Mouse (Mus musculus) forebrain, embryonic 11.5 days (tissue): ENCODE results near the gene Vapb. TPM values are rescaled to one million over a fixed set of nuclear protein-coding genes. Genes with fewer than 3 reads are reported as not detected.
A peak's percentile ranks its signal among the peaks of the same experiment; 100 is the strongest.

Experiments
- ATAC-seq: fragments of 200-750 bp; cut with Nextera tagmentation; replicated peaks from 2 replicates; pipeline ENCODE4 v1.8.0; 2017; ENCODE audit warnings: moderate TSS enrichment; ENCODE audit not compliant: low FRiP score
- DNase-seq: peaks from one replicate; pipeline ENCODE4 v3.0.0-alpha.2; 2017; ENCODE audit warnings: low spot score
- H3K27ac ChIP-seq: fragments of 300-500 bp; sonication (generic); 2 replicates; pipeline ENCODE4 v1.5.1; 2014; ENCODE audit warnings: low read depth, low read length
- H3K27me3 ChIP-seq: fragments of 300-500 bp; sonication (generic); 2 replicates; pipeline ENCODE4 v1.6.1; 2014; ENCODE audit warnings: mild to moderate bottlenecking, low read length, mixed read lengths; ENCODE audit not compliant: control insufficient read depth, insufficient read depth
- H3K36me3 ChIP-seq: fragments of 300-500 bp; sonication (generic); 2 replicates; pipeline ENCODE4 v1.6.1; 2014; ENCODE audit warnings: mild to moderate bottlenecking, low read length, moderate library complexity, mixed read lengths; ENCODE audit not compliant: control insufficient read depth, insufficient read depth
- H3K4me1 ChIP-seq: fragments of 300-500 bp; sonication (generic); replicated peaks from 2 replicates; pipeline ENCODE4 v1.6.1; 2014; ENCODE audit warnings: low read length, mixed read lengths; ENCODE audit not compliant: control insufficient read depth, insufficient read depth
- H3K4me2 ChIP-seq: fragments of 300-500 bp; sonication (generic); 2 replicates; pipeline ENCODE4 v1.6.1; 2014; ENCODE audit warnings: low read depth, mild to moderate bottlenecking, low read length, moderate library complexity, mixed read lengths; ENCODE audit not compliant: severe bottlenecking
- H3K4me3 ChIP-seq: fragments of 300-500 bp; sonication (generic); 2 replicates; pipeline ENCODE4 v1.5.1; 2014; ENCODE audit warnings: low read depth, low read length
- H3K9ac ChIP-seq: fragments of 300-500 bp; sonication (generic); 2 replicates; pipeline ENCODE4 v1.6.1; 2014; ENCODE audit warnings: low read length
- H3K9me3 ChIP-seq: fragments of 300-500 bp; sonication (generic); 2 replicates; pipeline ENCODE4 v1.6.1; 2016; ENCODE audit warnings: low read length, mixed read lengths; ENCODE audit not compliant: control insufficient read depth
- WGBS: fragments of 180-500 bp; shearing (Covaris S2); extraction: QIAGEN DNeasy Blood & Tissue Kit; methylation state at CpG from one replicate; pipeline ENCODE4 v1.1.7; 2014; 5-methylcytosine and 5-hydroxymethylcytosine counted together
- polyA plus RNA-seq: library from polyadenylated mRNA; unstranded; fragments of >200 nt; fragmentation: Nextera tagmentation; extraction: Ambion mirVana; gene quantifications from 2 replicates; pipeline ENCODE4 v1.2.1, GENCODE M21; 2014

The Vapb gene
- polyA plus RNA-seq, 1 experiment from 2014 or later = 11.5 TPM

- WGBS = 85% methylated on average over 7 of the region's 7 CpGs
- Histone ChIP-seq H3K27me3 (no peaks in the 10 kb centered on the region), H3K4me3 (no peak overlapping the region), H3K36me3 (no peaks in the 10 kb centered on the region), H3K27ac (no peak overlapping the region), H3K4me2 (no peak overlapping the region), H3K9me3 (no peaks in the 10 kb centered on the region; the same call in 1 of the 2 replicates), H3K9ac (no peak overlapping the region), H3K4me1 (no peaks in the 10 kb centered on the region; the same call in 1 of the 2 replicates)
- ATAC-seq (no peak), DNase-seq (no peak)
Measured at GRCm38 (mm10) chr2:173744070-173744815, 6.9 kb downstream of the Vapb start.

GRCm38 (mm10) chr2:173748961-173749659 is 11.8 kb downstream of the Vapb start:
- Histone ChIP-seq H3K9ac (no peak overlapping the region), H3K4me2 (no peak overlapping the region), H3K36me3 (no peaks in the 10 kb centered on the region), H3K4me3 (no peak overlapping the region), H3K27ac (no peak overlapping the region), H3K4me1 (no peaks in the 10 kb centered on the region), H3K9me3 (no peaks in the 10 kb centered on the region; the same call in 1 of the 2 replicates), H3K27me3 (no peaks in the 10 kb centered on the region)
- WGBS = 93% methylated on average over 2 of the region's 2 CpGs
- ATAC-seq (no peak), DNase-seq (no peak)

GRCm38 (mm10) chr2:173755433-173756144 is 18.3 kb downstream of the Vapb start:
- Histone ChIP-seq H3K36me3 (no peaks in the 10 kb centered on the region), H3K4me2 (no peak overlapping the region), H3K9ac (no peak overlapping the region), H3K27ac (peak overlapping the region; percentile 43), H3K27me3 (no peaks in the 10 kb centered on the region), H3K9me3 (no peaks in the 10 kb centered on the region), H3K4me1 (no peaks in the 10 kb centered on the region; the same call in 1 of the 2 replicates), H3K4me3 (no peak overlapping the region)
- DNase-seq (no peak), ATAC-seq (peak; percentile 75)
- WGBS = 44% methylated on average over 8 of the region's 8 CpGs

GRCm38 (mm10) chr2:173757624-173758155 is 20.4 kb downstream of the Vapb start:
- 89% methylated on average over 8 of the region's 8 CpGs for WGBS
- H3K36me3 ChIP-seq = no peaks in the 10 kb centered on the region
- no peak overlapping the region for H3K9ac ChIP-seq
- no peaks in the 10 kb centered on the region for H3K27me3 ChIP-seq
- no peak overlapping the region for H3K27ac ChIP-seq
- H3K9me3 ChIP-seq = no peaks in the 10 kb centered on the region
- no peaks in the 10 kb centered on the region; the same call in 1 of the 2 replicates for H3K4me1 ChIP-seq
- no peak for ATAC-seq
- no peak overlapping the region for H3K4me2 ChIP-seq
- H3K4me3 ChIP-seq = no peak overlapping the region
- no peak for DNase-seq

GRCm38 (mm10) chr2:173760607-173761006 is 23.3 kb downstream of the Vapb start:
- WGBS = 92% methylated on average over 6 of the region's 6 CpGs
- Histone ChIP-seq H3K9ac (no peak overlapping the region), H3K27ac (no peak overlapping the region), H3K4me3 (no peak overlapping the region), H3K4me1 (no peaks in the 10 kb centered on the region; the same call in 1 of the 2 replicates), H3K27me3 (no peaks in the 10 kb centered on the region), H3K9me3 (no peaks in the 10 kb centered on the region), H3K36me3 (no peaks in the 10 kb centered on the region), H3K4me2 (no peak overlapping the region)
- ATAC-seq (no peak), DNase-seq (no peak)

GRCm38 (mm10) chr2:173764629-173765028 is 27.3 kb downstream of the Vapb start:
- Histone ChIP-seq H3K4me2 (no peak overlapping the region), H3K27ac (no peak overlapping the region), H3K4me3 (no peak overlapping the region), H3K9me3 (no peaks in the 10 kb centered on the region), H3K36me3 (no peaks in the 10 kb centered on the region; the same call in 1 of the 2 replicates), H3K27me3 (no peaks in the 10 kb centered on the region), H3K9ac (no peak overlapping the region), H3K4me1 (peaks cover 2% of the 10 kb centered on the region; the same call in 1 of the 2 replicates)
- WGBS = 69% methylated on average over 3 of the region's 3 CpGs
- ATAC-seq (no peak), DNase-seq (no peak)

- Histone ChIP-seq H3K4me1 (peaks cover 11% of the 10 kb centered on the region), H3K27ac (no peak overlapping the region)
Measured at GRCm38 (mm10) chr2:173767959-173768595, 30.8 kb downstream of the Vapb start.

GRCm38 (mm10) chr2:173769183-173769582 is 31.9 kb downstream of the Vapb start:
- Histone ChIP-seq H3K36me3 (no peaks in the 10 kb centered on the region; the same call in 1 of the 2 replicates), H3K4me2 (no peak overlapping the region), H3K4me3 (no peak overlapping the region), H3K27me3 (no peaks in the 10 kb centered on the region), H3K9ac (no peak overlapping the region), H3K4me1 (peaks cover 11% of the 10 kb centered on the region), H3K27ac (0 out of 2 replicates have a peak overlapping the region, but pooled peaks have one; percentile 15), H3K9me3 (no peaks in the 10 kb centered on the region)
- DNase-seq (no peak), ATAC-seq (no peak)
- 73% methylated on average over 10 of the region's 10 CpGs for WGBS

More at GRCm38 (mm10) chr2:173767959-173768595, 30.8 kb downstream of the Vapb start:
- ATAC-seq (no peak), DNase-seq (no peak)
- Histone ChIP-seq H3K27me3 (no peaks in the 10 kb centered on the region), H3K4me2 (no peak overlapping the region), H3K9me3 (no peaks in the 10 kb centered on the region), H3K36me3 (no peaks in the 10 kb centered on the region; the same call in 1 of the 2 replicates), H3K4me3 (no peak overlapping the region), H3K9ac (no peak overlapping the region)
- WGBS = 92% methylated on average over 8 of the region's 8 CpGs
